Mouse (Mus musculus) heart, embryonic 15.5 days (tissue): ENCODE results near the gene Glod4. TPM values are rescaled to one million over a fixed set of nuclear protein-coding genes. Genes with fewer than 3 reads are reported as not detected.

Experiments
- ATAC-seq: fragments of 200-750 bp; cut with Nextera tagmentation; replicated peaks from 2 replicates; pipeline ENCODE4 v1.8.0; 2017; ENCODE audit warnings: low read depth, moderate TSS enrichment; ENCODE audit not compliant: insufficient number of reproducible peaks, insufficient read depth, low FRiP score
- H3K27ac ChIP-seq: fragments of 300-500 bp; sonication (generic); 2 replicates; pipeline ENCODE4 v1.5.1; 2015; ENCODE audit warnings: mild to moderate bottlenecking, inconsistent platforms
- H3K27me3 ChIP-seq: fragments of 300-500 bp; sonication (generic); 2 replicates; pipeline ENCODE4 v1.6.1; 2015; ENCODE audit warnings: inconsistent platforms
- H3K36me3 ChIP-seq: fragments of 300-500 bp; sonication (generic); 2 replicates; pipeline ENCODE4 v1.6.1; 2015; ENCODE audit warnings: mild to moderate bottlenecking, inconsistent platforms
- H3K4me1 ChIP-seq: fragments of 300-500 bp; sonication (generic); replicated peaks from 2 replicates; pipeline ENCODE4 v1.6.1; 2015; ENCODE audit warnings: inconsistent platforms
- H3K4me2 ChIP-seq: fragments of 300-500 bp; sonication (generic); 2 replicates; pipeline ENCODE4 v1.6.1; 2015; ENCODE audit warnings: inconsistent platforms, mild to moderate bottlenecking, moderate library complexity
- H3K4me3 ChIP-seq: fragments of 300-500 bp; sonication (generic); 2 replicates; pipeline ENCODE4 v1.5.1; 2015; ENCODE audit warnings: mild to moderate bottlenecking, inconsistent platforms
- H3K9ac ChIP-seq: fragments of 300-500 bp; sonication (generic); 2 replicates; pipeline ENCODE4 v1.6.1; 2015; ENCODE audit warnings: mild to moderate bottlenecking, inconsistent platforms
- H3K9me3 ChIP-seq: fragments of 300-500 bp; sonication (generic); replicated peaks from 2 replicates; pipeline ENCODE4 v1.6.1; 2016; ENCODE audit warnings: inconsistent platforms
- WGBS: fragments of 180-500 bp; shearing (Covaris S2); methylation state at CpG from one replicate; pipeline ENCODE4 v1.1.7; 2015; ENCODE audit warnings: mixed read lengths; 5-methylcytosine and 5-hydroxymethylcytosine counted together
- polyA plus RNA-seq: library from polyadenylated mRNA; unstranded; fragments of >200 nt; fragmentation: Nextera tagmentation; extraction: Ambion mirVana; gene quantifications from 2 replicates; pipeline ENCODE4 v1.2.1, GENCODE M21; 2015

The Glod4 gene
- polyA plus RNA-seq, 1 experiment from 2014 or later: 116 TPM

GRCm38 (mm10) chr11:76196977-76197469 lies 46.5 kb downstream of the Glod4 start:
- H3K4me3 ChIP-seq: no peak overlapping the region
- peaks cover 10% of the 10 kb centered on the region for H3K4me1 ChIP-seq
- no peak overlapping the region for H3K4me2 ChIP-seq
- H3K27ac ChIP-seq: no peak overlapping the region
- H3K9ac ChIP-seq: no peak overlapping the region
- no peaks in the 10 kb centered on the region for H3K9me3 ChIP-seq
- no peak for ATAC-seq
- no peaks in the 10 kb centered on the region; the same call in 1 of the 2 replicates for H3K27me3 ChIP-seq
- no peaks in the 10 kb centered on the region for H3K36me3 ChIP-seq
- 43% methylated on average over 8 of the region's 8 CpGs for WGBS

DNA sequence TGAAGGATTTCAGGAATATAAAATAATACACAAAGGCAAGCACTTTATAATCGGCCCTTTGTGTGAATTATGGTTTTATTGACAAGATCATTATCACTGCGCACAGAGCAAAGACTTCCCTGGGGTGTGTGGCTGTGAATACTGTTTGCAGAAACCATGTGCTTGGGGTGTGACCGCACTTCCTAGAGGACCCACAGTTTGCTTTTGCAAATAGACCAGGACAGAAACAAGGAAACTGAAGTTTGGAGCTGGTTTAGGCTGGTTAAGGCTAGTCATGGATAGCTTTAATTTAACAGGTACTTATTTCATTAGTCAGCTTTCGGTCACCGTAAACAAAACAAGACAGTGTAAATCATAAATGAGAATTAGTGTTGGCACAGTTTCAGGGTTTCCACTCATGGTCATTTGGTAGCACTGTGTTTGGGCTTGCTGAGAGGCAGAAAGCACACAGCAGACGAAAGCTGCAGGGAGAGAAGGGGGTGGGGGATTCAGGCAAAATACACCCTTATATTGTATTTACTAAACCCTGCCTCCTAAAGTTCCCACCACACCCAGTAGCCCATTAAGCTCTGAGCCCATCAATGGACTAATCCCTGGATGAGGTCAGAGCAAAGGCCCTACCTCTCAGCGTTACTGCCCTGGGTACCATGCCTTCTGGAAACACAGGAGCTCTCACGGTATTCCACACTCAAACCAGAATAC lies 47.1 kb downstream of the Glod4 start:
- Histone ChIP-seq H3K4me3 (no peak overlapping the region), H3K27ac (no peak overlapping the region), H3K9ac (no peak overlapping the region), H3K36me3 (no peaks in the 10 kb centered on the region), H3K4me1 (peaks cover 7% of the 10 kb centered on the region), H3K9me3 (no peaks in the 10 kb centered on the region), H3K27me3 (no peaks in the 10 kb centered on the region; the same call in 1 of the 2 replicates), H3K4me2 (no peak overlapping the region)
- ATAC-seq: no peak
- 65% methylated on average over 8 of the region's 8 CpGs for WGBS

GRCm38 (mm10) chr11:76186908-76187307 lies 56.6 kb downstream of the Glod4 start:
- ATAC-seq: no peak
- H3K4me2 ChIP-seq: no peak overlapping the region
- H3K9ac ChIP-seq: no peak overlapping the region

GRCm38 (mm10) chr11:76183745-76184144 lies 59.8 kb downstream of the Glod4 start:
- Histone ChIP-seq H3K4me1 (peaks cover 5% of the 10 kb centered on the region), H3K9ac (no peak overlapping the region), H3K36me3 (no peaks in the 10 kb centered on the region), H3K9me3 (no peaks in the 10 kb centered on the region), H3K4me3 (no peak overlapping the region), H3K27me3 (no peaks in the 10 kb centered on the region), H3K27ac (no peak overlapping the region), H3K4me2 (no peak overlapping the region)
- ATAC-seq: no peak
- WGBS: 85% methylated on average over 4 of the region's 4 CpGs

More at GRCm38 (mm10) chr11:76186908-76187307, 56.6 kb downstream of the Glod4 start:
- WGBS: 85% methylated on average over 6 of the region's 6 CpGs
- H3K9me3 ChIP-seq: no peaks in the 10 kb centered on the region
- no peak overlapping the region for H3K27ac ChIP-seq
- H3K36me3 ChIP-seq: no peaks in the 10 kb centered on the region
- H3K4me1 ChIP-seq: no peaks in the 10 kb centered on the region
- no peak overlapping the region for H3K4me3 ChIP-seq
- H3K27me3 ChIP-seq: no peaks in the 10 kb centered on the region

DNA sequence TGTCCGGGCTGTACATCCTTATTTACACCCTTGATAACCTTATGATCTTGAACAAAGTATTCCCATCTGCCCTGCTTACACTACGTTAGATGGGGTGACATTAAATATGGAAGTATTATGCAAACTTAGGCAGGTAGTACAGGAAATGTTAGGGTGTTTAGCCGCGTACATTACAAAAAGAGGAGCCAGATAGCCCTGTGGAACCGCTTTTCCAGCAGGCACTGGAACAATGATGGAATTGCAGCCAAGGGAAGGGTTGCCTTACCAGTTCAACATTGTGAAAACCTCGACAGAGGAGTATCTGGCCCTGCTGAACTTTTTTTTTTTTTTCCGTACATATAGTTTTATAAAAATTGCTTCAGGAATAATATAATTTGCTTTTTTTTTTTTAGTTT lies 63.4 kb downstream of the Glod4 start:
- H3K27ac ChIP-seq: 0 out of 2 replicates have a peak overlapping the region, but pooled peaks have one; percentile 71
- peak overlapping the region; percentile 93 for H3K4me3 ChIP-seq
- no peaks in the 10 kb centered on the region; the same call in 1 of the 2 replicates for H3K36me3 ChIP-seq
- ATAC-seq: no peak
- peaks cover 11% of the 10 kb centered on the region for H3K4me1 ChIP-seq
- H3K4me2 ChIP-seq: peak overlapping the region; percentile 94
- H3K9me3 ChIP-seq: no peaks in the 10 kb centered on the region
- peak overlapping the region; percentile 73 for H3K9ac ChIP-seq
- WGBS: 16% methylated on average over 7 of the region's 7 CpGs
- no peaks in the 10 kb centered on the region for H3K27me3 ChIP-seq

GRCm38 (mm10) chr11:76179495-76180145 lies 63.9 kb downstream of the Glod4 start, which contains the start of the genes Vps53 and Fam57a:
Gene Vps53, minus strand, starts transcription at chr11:76179647.
Gene Fam57a, plus strand, starts transcription at chr11:76179671.
- ATAC-seq: peak; percentile 89

GRCm38 (mm10) chr11:76178726-76179494 lies 64.6 kb downstream of the Glod4 start:
- Histone ChIP-seq H3K4me3 (peak overlapping the region; percentile 93), H3K4me1 (peaks cover 11% of the 10 kb centered on the region), H3K9me3 (no peaks in the 10 kb centered on the region), H3K27me3 (no peaks in the 10 kb centered on the region), H3K27ac (peak overlapping the region; percentile 71), H3K4me2 (peak overlapping the region; percentile 94), H3K36me3 (peaks cover 5% of the 10 kb centered on the region), H3K9ac (peak overlapping the region; percentile 73)
- 1% methylated on average over 28 of the region's 28 CpGs for WGBS
- peak; percentile 70 for ATAC-seq

More at GRCm38 (mm10) chr11:76179495-76180145, 63.9 kb downstream of the Glod4 start, which contains the start of the genes Vps53 and Fam57a:
- peak within 1 kb of the TSS; percentile 93 for H3K4me3 ChIP-seq
- no peaks in the 10 kb centered on the region for H3K9me3 ChIP-seq
- H3K4me1 ChIP-seq: peaks cover 11% of the 10 kb centered on the region
- H3K36me3 ChIP-seq: peaks cover 2% of the 10 kb centered on the region
- H3K27me3 ChIP-seq: no peaks in the 10 kb centered on the region
- H3K27ac ChIP-seq: peak within 1 kb of the TSS; percentile 71
- under 1% methylated on average over 37 of the region's 37 CpGs for WGBS
- H3K4me2 ChIP-seq: peak within 1 kb of the TSS; percentile 94
- peak within 1 kb of the TSS; percentile 73 for H3K9ac ChIP-seq

GRCm38 (mm10) chr11:76170207-76170606 lies 73.3 kb downstream of the Glod4 start:
- H3K27ac ChIP-seq: no peak overlapping the region
- 64% methylated on average over 5 of the region's 5 CpGs for WGBS
- H3K9me3 ChIP-seq: no peaks in the 10 kb centered on the region
- no peak overlapping the region for H3K4me2 ChIP-seq
- no peak for ATAC-seq
- no peak overlapping the region for H3K9ac ChIP-seq
- peaks cover 9% of the 10 kb centered on the region for H3K36me3 ChIP-seq
- H3K4me3 ChIP-seq: no peak overlapping the region
- peaks cover 3% of the 10 kb centered on the region; the same call in 1 of the 2 replicates for H3K4me1 ChIP-seq
- no peaks in the 10 kb centered on the region for H3K27me3 ChIP-seq

DNA sequence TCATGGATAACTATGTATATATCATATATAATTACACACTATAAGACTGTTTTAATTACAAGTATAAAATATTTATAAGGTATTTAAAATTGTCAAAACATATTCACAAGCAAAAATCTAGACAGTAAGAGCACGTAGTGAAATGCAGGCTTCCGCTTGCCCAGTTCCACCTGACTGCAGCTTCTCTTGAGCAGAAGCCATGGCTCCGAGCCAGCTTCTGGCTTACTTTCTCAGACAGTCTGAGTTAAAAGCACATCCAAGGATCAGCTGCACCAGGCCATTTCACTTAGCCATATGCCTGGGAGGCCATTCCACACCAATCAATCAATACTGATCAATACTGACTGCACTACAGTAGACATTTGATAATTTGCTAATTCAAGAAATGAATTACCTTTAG lies 74.5 kb downstream of the Glod4 start:
- Histone ChIP-seq H3K27me3 (no peaks in the 10 kb centered on the region), H3K4me3 (no peak overlapping the region), H3K9me3 (no peaks in the 10 kb centered on the region), H3K36me3 (peaks cover 5% of the 10 kb centered on the region), H3K27ac (no peak overlapping the region), H3K9ac (no peak overlapping the region), H3K4me1 (peaks cover 3% of the 10 kb centered on the region; the same call in 1 of the 2 replicates), H3K4me2 (no peak overlapping the region)
- no peak for ATAC-seq
- 74% methylated on average over 3 of the region's 3 CpGs for WGBS

- no peak for ATAC-seq
- Histone ChIP-seq H3K4me2 (no peak overlapping the region), H3K4me3 (no peak overlapping the region), H3K9me3 (no peaks in the 10 kb centered on the region), H3K4me1 (peaks cover 3% of the 10 kb centered on the region; the same call in 1 of the 2 replicates), H3K27ac (no peak overlapping the region), H3K27me3 (no peaks in the 10 kb centered on the region), H3K9ac (no peak overlapping the region), H3K36me3 (peaks cover 4% of the 10 kb centered on the region; the same call in 1 of the 2 replicates)
- WGBS: 24% methylated on average over 5 of the region's 5 CpGs
Observed at GRCm38 (mm10) chr11:76167079-76167765, 76.3 kb downstream of the Glod4 start.
